Mouse (Mus musculus): ENCODE results near the gene Gm20388.

Gm20388 gene

DNA sequence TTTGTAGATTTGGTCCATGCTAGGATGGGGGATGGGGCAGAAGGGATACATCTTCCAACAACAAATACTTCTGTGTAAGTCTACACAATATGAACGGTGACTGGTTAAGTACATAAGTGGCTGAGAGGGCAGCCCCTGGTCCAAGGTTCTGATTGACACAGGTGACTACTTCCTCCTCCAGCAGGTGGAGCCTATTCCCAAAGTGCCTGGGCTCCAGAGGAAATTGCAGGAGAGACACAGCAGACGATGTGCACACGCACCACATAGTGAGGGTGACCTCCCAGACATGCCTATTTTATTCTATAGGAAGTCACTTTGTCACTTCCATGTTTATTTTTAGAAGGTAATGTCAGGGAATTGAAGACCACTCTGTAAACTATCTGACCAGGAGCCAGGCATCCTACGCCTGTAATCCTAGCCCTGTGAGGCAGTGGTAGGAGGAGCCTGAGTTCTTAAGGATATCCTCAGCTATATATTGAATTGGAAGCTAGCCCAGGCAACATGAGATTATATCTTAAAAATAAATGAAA lies 3970.2 kb downstream of the Gm20388 start:
- no peak for DNase-seq

DNA sequence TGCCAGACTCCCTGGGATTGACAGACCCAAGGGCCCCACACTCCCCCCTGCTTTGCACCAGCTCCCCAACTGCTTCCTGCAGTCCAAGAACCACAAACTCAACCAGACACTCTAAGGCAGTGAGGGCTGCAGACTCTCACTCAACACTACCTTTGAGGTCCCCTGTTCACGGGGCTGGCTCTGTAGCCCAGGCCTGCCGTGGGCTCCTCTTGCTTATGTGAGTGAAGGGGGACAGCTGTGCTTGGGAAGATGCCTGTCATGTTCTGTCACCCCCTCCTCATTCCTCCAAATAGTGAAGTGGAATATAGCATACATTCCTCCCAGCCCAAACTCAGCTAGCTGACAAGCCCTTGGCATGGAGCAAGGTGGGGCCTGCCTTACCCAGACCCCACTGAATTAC lies 3971.8 kb downstream of the Gm20388 start:
- no peak for DNase-seq

DNA sequence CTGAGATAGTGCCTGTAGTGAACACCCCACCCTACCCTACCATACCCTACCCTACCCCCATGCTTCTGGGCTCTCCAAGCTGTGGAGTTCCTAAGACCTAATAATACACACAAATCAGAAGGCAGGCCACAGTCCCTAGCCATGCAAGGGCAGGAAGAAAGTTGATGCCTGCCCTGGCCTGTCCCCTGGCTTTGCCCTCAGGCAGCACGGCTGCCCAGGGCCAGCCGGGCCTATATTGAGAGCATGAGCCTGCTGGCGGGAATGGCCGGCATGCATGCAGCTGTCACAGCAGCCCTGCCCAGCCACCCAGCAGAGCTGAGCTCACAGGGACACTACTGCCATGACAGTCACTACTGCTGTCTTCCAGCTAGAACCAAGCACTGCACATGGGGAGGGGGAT lies 3972.5 kb downstream of the Gm20388 start:
- DNase-seq = no peak

DNA sequence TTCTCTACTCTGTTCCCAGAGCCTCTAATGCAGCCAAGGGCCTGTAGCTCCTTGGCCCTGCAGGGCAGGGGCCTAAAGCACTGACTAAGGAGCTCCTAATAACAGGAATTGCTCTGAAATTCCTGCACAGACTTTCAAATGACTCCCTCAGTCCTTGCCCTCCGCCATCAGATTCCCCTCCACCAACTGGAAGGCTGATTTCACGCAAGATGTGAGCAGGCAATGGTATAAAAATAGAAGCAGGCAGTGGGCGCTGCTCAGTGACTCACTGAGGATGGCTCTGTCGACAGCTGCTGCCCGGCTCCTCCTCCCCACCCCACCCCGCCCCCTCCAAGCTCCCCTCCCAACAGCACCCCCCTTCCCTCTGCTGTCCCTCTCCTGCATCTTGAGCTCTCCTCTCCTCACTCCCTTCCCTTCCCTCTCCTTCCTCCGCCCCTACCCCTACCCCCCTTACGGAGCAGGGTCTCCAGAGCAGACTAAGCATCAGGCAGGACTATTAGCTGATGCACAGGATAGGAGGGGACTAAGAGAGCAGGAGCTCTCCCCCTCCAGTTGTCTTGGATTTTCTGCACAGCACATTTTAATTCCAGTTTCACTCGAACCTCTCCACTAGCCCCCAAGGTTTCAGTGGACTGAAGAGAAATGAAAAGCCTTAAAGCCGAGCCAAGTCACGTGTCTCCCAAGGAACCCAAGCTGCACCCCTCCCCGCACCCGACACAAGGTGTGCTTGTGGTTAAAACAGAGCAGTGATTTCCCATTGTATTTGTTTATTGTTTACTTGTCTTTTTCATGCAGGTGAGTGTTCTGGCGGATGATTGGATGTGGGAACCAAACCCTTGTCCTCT lies 3974.3 kb downstream of the Gm20388 start:
- DNase-seq = peak; percentile 63 to 73

DNA sequence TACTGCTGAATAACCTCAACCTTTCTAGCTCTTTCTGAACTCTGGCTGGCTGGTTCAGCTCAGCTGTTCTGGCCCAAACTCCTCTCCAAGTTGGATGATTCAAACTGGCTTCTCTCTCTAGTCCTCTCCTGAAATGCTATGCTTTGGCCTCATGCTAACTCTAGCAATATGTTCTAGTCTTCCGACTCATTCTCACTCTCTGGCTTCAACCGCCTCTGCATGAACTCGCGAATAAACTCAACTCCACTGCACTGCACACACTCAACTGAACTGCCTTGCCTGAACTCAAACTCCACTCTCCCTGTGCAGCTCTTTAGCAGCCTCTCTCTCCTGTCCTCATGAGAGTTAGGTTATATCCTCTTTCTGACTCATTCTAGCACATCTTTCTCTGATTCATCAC lies 3976.5 kb downstream of the Gm20388 start:
- DNase-seq = no peak

DNA sequence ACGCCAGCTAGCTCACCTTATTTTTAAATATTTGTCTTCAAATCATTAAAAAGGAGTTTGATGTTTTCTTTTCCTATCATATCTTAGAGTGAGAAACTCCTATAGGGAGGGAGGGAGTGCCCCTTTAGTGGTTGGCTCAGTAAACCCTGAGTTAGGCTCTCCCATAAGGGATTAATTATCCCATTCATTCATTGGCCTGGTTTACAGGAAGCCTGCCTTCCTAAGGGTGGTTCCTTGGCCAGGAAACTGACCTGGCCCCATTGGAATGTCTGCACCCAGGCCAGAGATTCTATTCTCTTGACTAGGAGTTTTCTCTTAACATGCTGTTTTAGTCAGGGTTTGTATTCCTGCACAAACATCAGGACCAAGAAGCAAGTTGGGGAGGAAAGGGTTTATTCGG lies 3977.3 kb downstream of the Gm20388 start:
- DNase-seq = no peak

DNA sequence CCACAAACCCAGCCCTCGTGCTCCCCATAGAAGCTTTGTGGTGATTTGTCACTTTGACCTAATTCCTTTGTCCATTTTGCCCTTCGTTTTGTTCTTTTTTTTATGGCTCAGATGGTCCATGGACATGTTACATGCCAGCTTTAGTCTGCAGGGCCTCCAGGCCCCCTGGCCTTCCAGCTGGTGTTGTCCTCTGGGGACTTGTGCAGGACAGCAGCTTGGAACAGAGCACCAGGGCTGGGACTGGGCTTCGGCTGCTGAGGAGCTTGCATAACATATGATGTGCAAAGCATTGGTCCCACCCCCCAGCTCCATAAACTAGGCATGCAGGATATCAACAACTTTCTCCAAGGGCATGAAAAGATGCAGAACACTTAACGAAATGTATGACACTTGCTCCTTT lies 3979.2 kb downstream of the Gm20388 start:
- DNase-seq = no peak

DNA sequence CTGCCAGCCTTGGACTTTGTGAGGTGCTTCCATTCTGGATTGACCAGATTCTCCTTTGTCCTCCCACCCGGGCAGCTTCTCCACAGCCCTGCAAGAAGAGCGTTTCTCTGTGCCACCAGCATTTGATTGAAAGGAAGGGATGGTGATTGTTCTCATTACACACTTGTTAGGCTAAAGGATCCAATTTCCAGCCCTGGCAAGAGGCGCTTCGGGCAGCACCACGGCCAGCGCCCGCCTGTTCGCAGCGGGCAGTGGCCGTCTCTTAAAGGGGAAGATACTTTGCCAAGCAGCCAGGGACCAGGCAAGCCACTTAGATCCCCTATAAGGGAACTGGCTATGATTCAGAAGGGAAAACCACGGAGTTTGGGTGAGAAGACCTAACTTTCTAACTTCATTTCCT lies 3980.6 kb downstream of the Gm20388 start:
- DNase-seq = peak; percentile 80 to 85

DNA sequence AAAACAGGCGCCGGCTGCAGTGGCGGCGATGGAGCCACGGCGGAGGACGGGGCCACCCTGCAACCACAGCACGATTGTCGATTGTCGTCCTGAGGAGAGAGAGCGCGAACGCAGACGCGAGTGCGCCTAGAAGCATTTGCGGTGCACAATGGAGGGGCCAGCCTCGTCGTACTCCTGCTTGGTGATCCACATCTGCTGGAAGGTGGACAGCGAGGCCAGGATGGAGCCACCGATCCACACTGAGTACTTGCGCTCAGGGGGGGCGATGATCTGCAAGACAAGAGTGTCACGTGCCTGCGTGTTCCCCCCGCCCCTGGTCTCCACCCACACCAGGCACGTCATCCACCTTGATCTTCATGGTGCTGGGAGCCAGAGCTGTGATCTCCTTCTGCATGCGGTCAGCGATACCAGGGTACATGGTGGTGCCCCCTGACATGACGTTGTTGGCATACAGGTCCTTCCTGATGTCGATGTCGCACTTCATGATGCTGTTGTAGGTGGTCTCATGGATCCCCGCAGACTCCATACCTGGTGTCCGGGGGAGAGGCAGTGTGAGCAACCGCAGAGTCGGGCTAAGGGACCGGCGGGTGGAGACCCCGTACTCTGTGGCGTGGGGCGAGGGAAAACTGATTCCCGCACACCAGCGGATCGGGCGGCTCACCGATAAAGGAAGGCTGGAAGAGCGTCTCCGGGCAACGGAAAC lies 3981.4 kb downstream of the Gm20388 start:
- peak; percentile 93 to 94 for DNase-seq

DNA sequence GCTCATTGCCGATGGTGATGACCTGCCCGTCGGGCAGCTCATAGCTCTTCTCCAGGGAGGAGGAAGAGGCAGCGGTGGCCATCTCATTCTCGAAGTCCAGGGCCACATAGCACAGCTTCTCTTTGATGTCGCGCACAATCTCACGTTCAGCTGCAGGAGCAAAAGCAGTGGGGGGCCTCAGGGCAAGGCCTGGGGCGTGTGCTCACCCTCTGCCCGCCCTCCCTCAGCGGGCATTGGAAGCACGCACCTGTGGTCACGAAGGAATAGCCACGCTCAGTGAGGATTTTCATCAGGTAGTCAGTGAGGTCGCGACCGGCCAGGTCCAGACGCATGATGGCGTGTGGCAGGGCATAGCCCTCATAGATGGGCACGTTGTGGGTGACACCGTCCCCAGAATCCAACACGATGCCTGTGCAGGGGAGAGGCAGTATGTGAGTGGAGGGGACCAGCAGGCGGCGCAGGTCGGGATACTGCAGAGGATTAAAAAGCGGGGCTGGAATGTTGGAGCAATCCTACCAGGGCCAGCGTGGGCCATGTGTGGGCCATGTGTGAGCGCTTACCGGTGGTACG lies 3982.0 kb downstream of the Gm20388 start:
- peak; percentile 54 to 61 for DNase-seq

DNA sequence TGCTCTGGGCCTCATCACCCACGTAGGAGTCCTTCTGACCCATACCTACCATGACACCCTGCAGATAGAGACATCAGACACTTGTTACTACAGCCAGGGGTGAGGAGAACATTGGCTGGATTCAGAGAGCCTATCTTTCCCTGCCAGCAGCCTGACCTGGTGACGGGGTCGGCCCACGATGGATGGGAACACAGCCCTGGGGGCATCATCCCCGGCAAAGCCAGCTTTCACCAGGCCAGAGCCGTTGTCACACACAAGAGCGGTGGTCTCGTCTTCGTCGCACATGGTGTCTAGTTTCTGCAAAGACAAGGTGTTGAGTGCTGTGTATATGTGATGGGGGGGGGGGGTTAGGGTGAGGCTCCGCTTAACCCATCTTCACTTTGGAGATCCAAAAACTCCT lies 3982.8 kb downstream of the Gm20388 start:
- no peak for DNase-seq

DNA sequence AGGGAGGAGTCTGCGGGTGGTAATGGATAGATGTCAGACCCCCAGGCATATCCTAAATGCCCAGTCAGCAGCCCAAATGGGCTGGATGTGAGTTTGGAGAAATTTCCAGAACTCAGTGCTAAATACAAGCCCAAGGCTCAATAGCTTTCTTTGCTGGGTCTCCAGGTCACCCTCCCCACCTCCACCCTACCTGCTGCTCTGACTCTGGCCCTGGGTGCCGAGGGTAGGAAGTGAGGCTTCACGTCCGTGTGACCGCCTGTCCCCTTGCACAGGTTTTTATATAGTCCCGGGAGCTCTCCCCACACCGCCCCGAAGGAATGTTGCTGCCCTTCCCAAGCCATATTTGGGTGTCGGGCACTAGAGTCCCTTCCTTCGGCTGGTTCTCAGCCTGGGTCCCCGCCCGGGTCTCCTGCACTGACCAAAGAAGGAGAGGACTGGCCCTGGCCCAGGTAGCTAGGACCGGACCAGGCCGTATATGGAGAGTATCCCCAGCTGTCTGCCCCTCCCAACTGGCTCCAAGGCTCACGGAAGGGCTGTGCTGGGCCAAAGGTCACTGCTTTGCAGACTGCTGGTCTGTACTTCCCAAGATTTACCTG lies 3984.0 kb downstream of the Gm20388 start, which contains the start of gene Acta1:
Gene Acta1 (minus strand): TSS at position 250 of the 596 bp plus-strand sequence.
- DNase-seq = no peak

DNA sequence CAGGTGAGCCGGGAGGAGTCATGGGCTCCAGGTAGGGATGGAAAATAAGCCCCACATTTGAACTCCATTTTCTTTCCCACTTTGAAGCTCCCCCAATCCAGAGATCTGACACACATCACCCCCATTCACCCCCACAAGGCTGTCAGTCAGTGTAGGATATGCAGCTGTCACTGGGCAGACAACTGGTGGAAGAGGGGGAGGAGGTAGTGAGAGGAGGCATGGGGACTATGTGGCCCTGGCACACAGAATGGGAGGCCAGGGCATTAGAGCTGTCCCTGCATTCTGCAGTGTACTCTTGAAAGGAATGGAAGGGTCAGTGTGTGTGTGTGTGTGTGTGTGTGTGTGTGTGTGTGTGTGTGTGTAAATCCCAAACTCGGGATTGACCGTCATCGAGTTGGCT lies 3984.6 kb downstream of the Gm20388 start:
- no peak for DNase-seq

DNA sequence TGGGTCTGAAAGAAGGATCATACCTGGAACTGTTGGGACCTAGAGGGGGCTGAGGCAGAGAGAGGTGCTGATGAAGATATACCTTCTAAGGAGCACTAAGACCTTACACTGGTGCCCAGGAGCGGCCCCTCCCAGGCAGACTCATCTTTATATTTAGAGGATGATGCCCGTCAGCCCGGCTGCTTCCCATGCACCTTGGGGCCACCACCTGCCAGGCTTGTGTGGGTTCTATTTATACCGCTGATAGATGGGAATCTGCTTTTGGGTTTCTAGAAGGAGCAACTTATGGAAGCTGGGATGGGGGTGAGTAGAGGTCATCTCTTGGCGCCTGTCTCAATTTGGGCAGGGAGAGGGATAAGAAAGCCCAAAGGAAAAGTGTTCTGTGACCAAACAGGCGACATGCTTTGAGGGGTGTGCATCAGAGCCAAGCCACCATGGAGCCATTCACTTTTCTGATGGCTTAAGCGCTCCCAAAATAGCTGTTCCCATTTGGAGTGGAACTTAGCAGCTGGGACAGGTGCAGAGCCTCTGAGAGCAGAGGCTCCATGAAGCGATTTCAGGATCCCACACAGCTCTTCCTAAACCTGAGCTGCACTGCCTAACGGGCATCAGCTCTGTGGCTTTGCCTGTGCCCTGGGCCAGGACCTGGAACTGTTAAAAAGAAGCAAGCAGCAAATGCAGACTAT lies 3985.2 kb downstream of the Gm20388 start:
- DNase-seq = no peak

DNA sequence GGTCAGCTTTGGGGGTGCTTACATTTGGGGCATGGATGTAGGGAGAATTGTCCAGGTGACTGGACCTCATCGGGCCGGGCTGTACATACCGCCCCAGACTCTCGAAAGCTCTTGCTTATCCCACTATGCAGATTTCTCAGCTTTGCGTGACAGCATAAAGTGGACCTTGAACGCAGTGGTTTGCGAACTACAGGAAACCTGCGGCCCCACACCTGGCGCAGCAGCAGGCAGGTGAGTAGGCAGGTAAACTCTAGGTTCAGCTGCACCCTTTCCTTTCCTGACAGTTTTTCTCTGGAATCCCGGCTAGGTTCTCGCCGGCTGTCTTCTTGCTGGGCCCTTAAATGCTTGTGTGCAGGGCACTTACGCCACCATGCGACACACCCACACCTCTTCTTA lies 3985.7 kb downstream of the Gm20388 start:
- no peak for DNase-seq

DNA sequence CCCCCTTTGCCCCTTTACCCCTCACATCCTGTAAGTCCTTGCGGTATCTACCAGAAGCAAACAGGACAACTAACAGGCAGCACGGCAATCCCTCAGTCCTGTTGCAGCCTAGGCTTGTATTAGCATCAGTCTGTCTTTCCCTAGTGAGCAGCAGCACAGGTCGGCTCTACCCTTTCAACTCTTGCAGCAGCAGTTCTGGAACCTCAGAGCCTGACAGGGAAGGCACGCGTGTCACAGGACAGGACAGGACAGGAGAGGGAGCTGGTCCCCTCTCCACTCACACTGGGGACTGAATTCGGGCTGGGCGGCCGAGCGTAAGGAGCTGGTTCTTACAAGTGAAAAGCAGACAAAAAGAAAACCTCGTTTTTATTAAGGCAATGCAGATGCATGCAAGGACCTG lies 3986.1 kb downstream of the Gm20388 start:
- no peak for DNase-seq

DNA sequence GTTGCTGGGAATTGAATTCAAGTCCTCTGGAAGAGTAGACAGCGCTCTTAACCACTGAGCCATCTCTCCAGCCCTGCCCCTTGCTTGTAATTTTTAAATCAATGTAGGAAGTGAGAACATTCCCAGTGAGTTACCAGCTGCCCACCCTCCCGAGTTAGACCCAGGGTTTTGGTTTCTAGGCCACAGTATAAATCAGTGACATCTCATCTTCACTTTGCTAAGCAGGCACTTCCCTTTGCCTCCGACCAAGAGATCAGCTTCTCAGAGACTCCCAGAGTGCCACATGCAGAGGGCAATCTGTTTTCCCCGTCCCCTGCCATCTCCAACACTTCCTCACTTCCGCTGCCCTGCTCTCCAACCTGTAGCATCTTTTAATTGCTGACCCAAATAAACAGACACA lies 3987.9 kb downstream of the Gm20388 start:
- no peak for DNase-seq

DNA sequence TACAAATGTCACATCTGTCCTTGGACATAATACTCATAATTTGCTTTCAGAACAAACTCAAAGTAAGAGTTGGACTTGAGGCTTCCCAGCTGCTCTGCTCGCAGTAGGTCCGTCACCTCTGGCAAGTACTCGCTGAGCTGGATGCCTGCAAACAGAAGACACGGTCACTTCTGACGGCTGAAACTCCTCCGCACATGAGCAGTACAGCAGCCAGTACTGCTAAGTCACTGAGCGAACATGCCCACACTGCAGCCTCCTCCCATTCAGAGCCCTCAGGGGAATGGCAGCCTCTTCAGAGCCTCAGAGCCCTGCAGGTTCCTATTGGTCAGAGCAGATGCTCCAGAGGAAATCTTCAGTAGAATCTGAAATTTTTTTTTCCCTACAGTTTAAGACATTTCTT lies 3988.7 kb downstream of the Gm20388 start:
- DNase-seq = no peak

DNA sequence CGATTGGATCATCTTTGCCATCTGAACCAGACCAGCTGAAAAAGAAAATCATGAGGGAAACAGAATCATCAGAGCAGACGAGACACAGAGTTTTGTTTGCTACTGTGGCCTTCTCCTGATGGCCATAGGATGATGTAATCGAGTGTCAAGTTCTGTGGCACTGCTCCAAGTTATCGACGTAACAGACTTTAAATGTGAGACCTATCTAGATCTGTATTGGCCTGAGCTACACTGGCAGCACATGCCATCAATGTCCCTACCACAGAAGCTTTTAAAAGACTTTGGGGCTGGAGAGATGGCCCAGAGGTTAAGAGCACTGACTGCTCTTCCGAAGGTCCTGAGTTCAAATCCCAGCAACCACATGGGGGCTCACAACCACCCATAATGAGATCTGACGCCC lies 3992.0 kb downstream of the Gm20388 start:
- DNase-seq = no peak

DNA sequence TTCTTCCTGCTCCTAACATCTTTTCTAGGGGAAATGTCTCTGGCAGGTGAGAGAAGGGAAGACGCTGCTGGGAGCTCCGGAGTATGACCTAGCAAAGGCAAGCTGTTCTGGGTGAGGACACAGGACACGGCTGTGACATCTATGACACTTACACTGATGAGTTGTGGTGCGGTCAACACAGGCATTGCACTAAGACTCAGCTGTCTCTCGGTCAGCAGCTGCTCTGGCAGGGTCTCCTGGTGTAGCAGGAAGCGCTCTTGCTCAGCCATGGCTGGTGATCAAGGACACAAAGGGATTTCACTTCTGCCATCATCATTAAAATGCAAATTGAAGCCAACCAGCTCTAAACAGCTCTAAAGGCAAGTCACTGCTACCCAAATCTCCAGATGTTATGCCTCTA lies 3997.0 kb downstream of the Gm20388 start:
- DNase-seq = no peak

DNA sequence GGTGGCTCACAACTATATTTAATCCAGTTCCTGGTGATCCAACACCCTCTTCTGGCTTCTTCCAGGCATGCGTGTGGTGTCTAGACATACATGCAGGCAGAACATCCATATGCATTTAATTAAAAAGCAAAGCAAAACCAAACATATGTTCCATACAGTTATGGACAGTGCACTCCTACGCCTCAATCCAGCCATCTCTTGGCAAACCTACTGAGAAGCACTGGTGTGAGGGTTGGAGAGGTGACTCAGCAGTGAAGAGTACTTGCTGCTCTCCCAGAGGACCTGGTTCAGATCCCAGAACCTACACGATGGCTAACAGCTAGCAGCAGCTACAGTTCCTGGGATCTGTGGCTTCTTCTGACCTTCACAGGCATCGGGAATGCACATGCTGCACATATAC lies 4001.6 kb downstream of the Gm20388 start:
- no peak for DNase-seq

DNA sequence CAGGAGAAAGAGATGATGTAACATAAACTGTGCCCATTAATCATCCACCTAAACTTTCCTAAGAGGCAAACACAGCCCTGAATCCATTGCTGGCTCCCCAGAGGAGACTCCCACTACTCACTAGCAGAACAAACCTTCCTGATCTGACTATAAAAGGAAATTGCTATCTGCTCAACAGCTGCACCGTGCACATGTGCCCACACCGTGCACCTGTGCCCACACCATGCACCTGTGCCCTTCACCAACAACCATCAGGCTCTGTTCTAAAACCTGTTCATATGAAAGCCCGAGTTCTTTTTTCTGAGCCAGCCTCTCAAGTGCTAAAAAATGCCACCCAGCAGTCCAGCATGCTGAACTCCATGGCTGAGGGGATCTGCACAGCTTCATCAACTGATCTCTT lies 4004.0 kb downstream of the Gm20388 start:
- DNase-seq = no peak

DNA sequence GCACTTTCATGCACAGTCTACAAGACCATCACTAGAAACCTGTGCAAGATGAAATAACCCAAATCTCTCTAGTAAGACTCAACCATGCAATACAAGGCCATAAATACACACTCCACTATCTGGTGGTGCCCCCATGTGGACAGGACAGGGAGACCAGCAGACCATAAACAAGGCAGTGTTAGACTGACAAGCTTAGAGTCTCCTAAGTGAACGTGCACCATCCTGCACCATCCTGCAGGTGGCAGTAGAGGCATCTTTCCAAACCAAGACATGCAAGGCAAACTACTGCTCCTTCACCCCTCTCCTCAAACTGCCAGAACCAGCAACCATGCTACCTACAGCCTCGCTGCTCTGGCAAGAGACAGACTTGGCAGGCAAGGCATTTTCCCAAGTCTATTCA lies 4014.1 kb downstream of the Gm20388 start:
- peak; percentile 90 to 94 for DNase-seq
